In the genomic region with DNA sequence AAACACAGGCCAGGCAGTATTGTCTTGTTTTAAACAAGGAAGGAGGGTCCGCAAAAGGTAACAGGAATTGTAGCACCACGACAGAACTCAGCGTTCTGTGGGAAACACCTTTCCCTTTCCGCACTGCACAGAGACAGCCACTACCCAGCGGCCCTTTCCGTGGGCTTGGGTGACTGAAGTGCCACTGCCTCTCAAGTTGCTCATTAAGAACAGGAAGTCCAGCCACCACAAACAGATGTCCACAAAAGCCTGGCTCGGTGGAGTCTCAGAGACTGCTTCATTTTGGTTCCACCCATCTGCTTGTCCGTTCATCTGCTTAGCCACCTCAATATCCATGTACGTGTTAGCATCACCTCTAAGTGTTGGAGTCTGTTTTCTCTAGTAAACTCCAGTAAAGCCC, we compare ENCODE assay signal across 12 mouse cellular contexts. TPM values are rescaled to one million over a fixed set of nuclear protein-coding genes. Genes with fewer than 3 reads are reported as not detected.
DNase-seq lines count a peak whose midpoint lies in the region; ATAC-seq and TF ChIP-seq lines count a peak whose summit lies in the region.
"Had no signal": no experiment of that assay in that cellular context is flagged by ENCODE, and none has a peak within 500 bp of the region (broad histone marks: within the 10 kb centered on the region; RNA-seq: fewer than 3 reads in every experiment).

No protein-coding gene starts in this region.

- no peak for ATAC-seq in kidney, postnatal 0 days (replicated peaks; ENCODE audit: low FRiP score, low read depth)
- ATAC-seq: midbrain, embryonic 15.5 days had no signal

- no peak for TF ChIP-seq CTCF in gastrocnemius, adult 2 months (IDR thresholded peaks at IDR 0.05)
- no peak for TF ChIP-seq CTCF in bone marrow, adult 2 months (IDR thresholded peaks at IDR 0.05; ENCODE audit: control insufficient read depth, insufficient read depth, low read length)
- no peak for TF ChIP-seq CTCF in kidney, postnatal 0 days (IDR thresholded peaks at IDR 0.05; ENCODE audit: low read depth)

- H3K4me3 ChIP-seq in gastrocnemius, adult 2 months, result peak overlapping the region; percentile 68
- H3K4me3 ChIP-seq in bone marrow, adult 2 months (replicated peaks; ENCODE audit: control insufficient read depth, low read depth, low read length), result peak overlapping the region; percentile 68
- H3K4me3 ChIP-seq in kidney, postnatal 0 days (replicated peaks; ENCODE audit: low read depth, low read length), result peak overlapping the region; percentile 23; the same call in 1 of the 2 replicates
- H3K4me3 ChIP-seq: midbrain, embryonic 15.5 days had no signal

- H3K27me3 ChIP-seq in kidney, postnatal 0 days (ENCODE audit: insufficient read depth, low read length), result no peaks in the 10 kb centered on the region
- H3K27me3 ChIP-seq: midbrain, embryonic 15.5 days had no signal

- H3K4me1 ChIP-seq in bone marrow, adult 2 months (ENCODE audit: control insufficient read depth, insufficient read depth, low read length), result peaks cover 18% of the 10 kb centered on the region
- H3K4me1 ChIP-seq in kidney, postnatal 0 days (replicated peaks; ENCODE audit: insufficient read depth, low read length), result no peaks in the 10 kb centered on the region
- H3K4me1 ChIP-seq: midbrain, embryonic 15.5 days had no signal

- peak overlapping the region; percentile 13; the same call in 1 of the 2 replicates for H3K4me2 ChIP-seq in kidney, postnatal 0 days (ENCODE audit: low read length)
- H3K4me2 ChIP-seq: midbrain, embryonic 15.5 days had no signal

- TF ChIP-seq POLR2A in bone marrow, adult 2 months (IDR thresholded peaks at IDR 0.05; ENCODE audit: borderline replicate concordance, control insufficient read depth, low read depth, low read length), result no peak

- no peaks in the 10 kb centered on the region for H3K9me3 ChIP-seq in kidney, postnatal 0 days (replicated peaks; ENCODE audit: low read length)
- H3K9me3 ChIP-seq: midbrain, embryonic 15.5 days had no signal

- DNase-seq in gastrocnemius, adult 2 months, result no peak
- DNase-seq in gastrocnemius, postnatal 25 days, result no peak
- DNase-seq in kidney, postnatal 0 days (ENCODE audit: low spot score), result no peak
- peak; percentile 32 for DNase-seq in lung, postnatal 25 days (ENCODE audit: low spot score)
- no peak for DNase-seq in frontal cortex, postnatal 25 days (ENCODE audit: low spot score in 2 of 2)
- DNase-seq in right cerebral cortex, postnatal 14 days, result no peak
- no peak for DNase-seq in cerebellum, postnatal 36 days
- DNase-seq: cerebellum, postnatal 25 days; gastrocnemius, postnatal 10 days had no signal

- no peaks in the 10 kb centered on the region for H3K36me3 ChIP-seq in kidney, postnatal 0 days (ENCODE audit: insufficient read depth, low read length)
- H3K36me3 ChIP-seq: midbrain, embryonic 15.5 days had no signal

- no peak overlapping the region for H3K9ac ChIP-seq in kidney, postnatal 0 days (ENCODE audit: low read depth, low read length)
- H3K9ac ChIP-seq: midbrain, embryonic 15.5 days had no signal

- intact Hi-C loops in gastrocnemius, adult 2 months (cut with DNase I), result no loop called here

- 11% methylated on average over 9 of the region's 9 CpGs for whole genome bisulfite sequencing in bone marrow, adult 2 months
- 51% methylated on average over 9 of the region's 9 CpGs for WGBS in kidney, postnatal 0 days

- peak overlapping the region; percentile 73 for H3K27ac ChIP-seq in gastrocnemius, adult 2 months
- peak overlapping the region; percentile 25; the same call in 1 of the 2 replicates for H3K27ac ChIP-seq in bone marrow, adult 2 months (ENCODE audit: control insufficient read depth, insufficient read depth, low read depth, low read length, poor library complexity)
- H3K27ac ChIP-seq in kidney, postnatal 0 days, result no peak overlapping the region
- H3K27ac ChIP-seq: midbrain, embryonic 15.5 days had no signal

RNA-seq across cellular contexts. Expression of gene Arhgap25, which starts 38.7 kb away (rescaled TPM):
- total RNA-seq in gastrocnemius, adult 2 months (2021), result 1 to 10 TPM in 1 of 2 experiments, under 1 TPM in 1; 0.69 to 1.3 TPM
- total RNA-seq in gastrocnemius, postnatal 25 days (2021), result 1 to 10 TPM in 1 of 2 experiments, under 1 TPM in 1; 0.82 to 1.3 TPM
- 9.9 and 24.4 TPM in 2 replicates for polyA plus RNA-seq in bone marrow, adult 2 months (2011; ENCODE audit: insufficient read depth, insufficient read length, low replicate concordance, missing spikeins)
- polyA plus RNA-seq in kidney, postnatal 0 days (2015; fragmentation: Nextera tagmentation; extraction: Ambion mirVana), result 4.1 and 4.4 TPM in 2 replicates
- polyA plus RNA-seq: C2C12 had no signal
